Mouse (Mus musculus) inflammation-experienced regulatory T-cells, adult 6 months (primary cell): ENCODE measurements at regions not wholly inside any gene's neighbourhood (a gene's known extent, or its start where the extent isn't known, plus 50 kb on each side); places are given as distances from the start of the nearest gene placed in this dataset.
"Not testable (repeated sequence)": the region's sequence is repeated elsewhere in the genome, so short reads cannot be mapped to it uniquely, and the experiment has no call there.

Experiments
- ATAC-seq: one replicate; pipeline ENCODE4 v1.8.0; 2017

DNA sequence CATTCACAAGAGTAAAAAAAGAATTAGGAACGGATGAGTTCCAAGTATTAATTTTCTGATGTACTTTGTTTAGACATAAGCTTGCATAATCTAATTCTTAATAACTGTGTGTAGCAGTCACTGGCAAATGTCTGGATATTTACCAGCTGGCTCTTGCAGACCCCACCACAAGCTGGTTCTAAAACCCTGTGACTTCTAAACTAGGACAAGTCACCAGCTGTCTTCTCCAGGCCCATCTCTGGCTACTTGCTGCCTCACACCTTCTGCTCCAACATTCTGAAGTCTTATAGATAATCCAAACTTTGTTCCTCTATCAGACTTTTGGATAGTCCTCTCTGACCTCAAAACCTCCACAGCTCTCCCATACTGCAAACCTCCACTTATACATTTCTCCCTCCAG, 189.9 kb upstream of the Rhobtb1 start:
- ATAC-seq: no peak

GRCm38 (mm10) chr10:68963090-68963489, 188.1 kb upstream of the Rhobtb1 start:
- no peak for ATAC-seq

DNA sequence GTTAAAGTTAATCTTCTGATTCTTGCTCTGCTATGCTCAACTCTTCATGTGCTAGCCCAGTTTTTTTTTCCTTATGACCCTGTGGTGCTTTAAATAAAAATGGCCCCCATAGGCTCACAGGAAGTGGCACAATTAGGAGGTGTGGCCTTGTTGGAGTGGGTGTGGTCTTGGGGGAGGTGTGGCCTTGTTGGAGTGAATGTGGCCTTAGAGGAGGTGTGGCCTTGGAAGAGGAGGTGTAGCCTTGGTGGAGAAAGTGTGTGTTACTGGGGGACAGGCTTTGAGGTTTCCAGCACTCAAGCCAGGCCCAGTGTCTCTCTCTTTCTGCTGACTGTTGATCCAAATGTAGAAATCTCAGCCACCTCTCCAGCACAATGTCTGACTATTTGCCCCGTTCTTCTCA, 186.0 kb upstream of the Rhobtb1 start:
- ATAC-seq: no peak

- ATAC-seq: no peak
These were observed 183.0 kb upstream of the Rhobtb1 start for GRCm38 (mm10) chr10:68967976-68968968.

DNA sequence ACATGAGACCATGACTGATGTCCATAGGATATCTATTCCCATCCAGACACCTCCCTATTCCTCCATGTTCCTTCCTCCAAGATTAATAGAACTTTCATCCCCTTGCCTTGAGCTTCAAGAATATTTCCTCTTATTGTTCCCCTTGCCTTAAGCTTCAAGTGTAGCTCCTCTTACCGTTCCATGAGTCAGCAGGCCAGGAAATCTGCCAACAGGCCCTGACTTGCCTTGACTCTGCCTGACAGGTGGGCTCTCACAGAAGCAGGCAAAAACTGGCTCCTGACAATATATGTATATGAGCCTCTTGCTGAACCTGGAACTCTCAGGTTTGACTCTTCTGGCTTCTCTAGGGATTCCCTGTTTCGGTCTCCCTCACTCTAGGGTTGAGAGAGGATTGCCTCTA, 180.7 kb upstream of the Rhobtb1 start:
- ATAC-seq: no peak

GRCm38 (mm10) chr10:68974771-68975170, 176.5 kb upstream of the Rhobtb1 start:
- ATAC-seq: no peak

DNA sequence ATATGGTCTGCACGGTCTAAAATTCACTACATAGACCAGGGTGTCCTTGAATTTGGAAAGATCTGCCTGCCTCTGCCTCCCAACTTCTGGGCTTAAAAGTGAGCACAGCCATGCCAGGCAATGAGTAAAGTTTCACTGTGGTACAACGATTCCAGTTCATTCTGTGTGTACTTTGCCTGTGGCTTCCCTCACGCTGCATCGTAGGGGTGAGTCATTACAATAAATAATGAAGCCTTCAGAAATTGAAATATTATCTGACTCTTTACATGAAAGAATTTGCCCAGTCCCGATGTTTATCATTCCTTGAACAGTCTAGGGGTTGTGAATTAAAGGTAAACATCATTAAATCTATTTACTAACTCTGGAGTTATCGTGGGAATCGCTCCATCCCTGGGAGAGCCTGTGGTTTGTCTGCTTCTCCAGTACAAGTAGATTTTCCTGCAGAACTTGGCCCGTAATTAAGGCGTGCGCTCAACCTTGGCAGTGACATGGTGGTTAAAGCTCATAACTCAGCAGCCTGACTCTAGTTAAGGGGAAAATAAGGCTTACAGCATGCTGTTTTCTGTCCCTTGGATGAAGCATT, 174.7 kb upstream of the Rhobtb1 start:
- no peak for ATAC-seq

DNA sequence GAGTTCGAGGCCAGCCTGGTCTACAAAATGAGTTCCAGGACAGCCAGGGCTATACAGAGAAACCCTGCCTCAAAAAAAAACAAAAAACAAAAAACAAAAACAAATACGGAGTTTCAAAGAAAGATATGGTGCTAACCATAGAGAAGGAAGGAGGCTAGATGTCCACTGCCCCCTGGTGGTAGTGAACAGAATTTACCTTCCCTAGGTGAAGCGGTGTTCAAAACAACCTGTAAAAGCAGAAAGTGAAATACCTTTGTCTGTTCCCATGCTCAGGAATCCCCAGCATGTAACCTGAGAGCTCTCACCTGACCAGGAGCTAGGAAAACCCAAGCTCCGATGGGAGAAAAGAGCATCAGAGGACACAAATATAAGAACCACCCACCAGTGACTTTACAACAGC, 173.1 kb upstream of the Rhobtb1 start:
- ATAC-seq: no peak

DNA sequence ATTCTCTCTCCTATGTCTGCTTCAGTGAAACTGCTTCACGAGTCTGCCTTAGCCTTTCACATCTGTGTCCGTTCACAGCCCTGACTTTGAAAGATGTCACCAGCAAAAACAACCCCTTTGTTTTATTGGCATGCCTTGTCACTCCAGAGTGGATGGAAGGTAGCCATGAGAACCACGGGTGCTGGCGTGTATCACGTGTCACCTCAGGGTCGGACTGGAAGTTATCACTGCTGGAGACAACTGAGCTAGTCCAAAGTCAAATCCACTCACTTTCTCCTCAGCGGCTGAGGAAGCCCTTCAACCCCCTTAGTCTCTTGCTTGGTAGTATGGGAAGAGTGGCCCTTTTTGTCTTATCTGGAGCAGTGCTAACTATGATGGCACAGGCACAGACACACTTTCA, 171.3 kb upstream of the Rhobtb1 start:
- no peak for ATAC-seq

- no peak for ATAC-seq
These were observed 168.9 kb upstream of the Rhobtb1 start for GRCm38 (mm10) chr10:68982288-68982687.

GRCm38 (mm10) chr10:68990584-68990983, 160.7 kb upstream of the Rhobtb1 start:
- no peak for ATAC-seq

DNA sequence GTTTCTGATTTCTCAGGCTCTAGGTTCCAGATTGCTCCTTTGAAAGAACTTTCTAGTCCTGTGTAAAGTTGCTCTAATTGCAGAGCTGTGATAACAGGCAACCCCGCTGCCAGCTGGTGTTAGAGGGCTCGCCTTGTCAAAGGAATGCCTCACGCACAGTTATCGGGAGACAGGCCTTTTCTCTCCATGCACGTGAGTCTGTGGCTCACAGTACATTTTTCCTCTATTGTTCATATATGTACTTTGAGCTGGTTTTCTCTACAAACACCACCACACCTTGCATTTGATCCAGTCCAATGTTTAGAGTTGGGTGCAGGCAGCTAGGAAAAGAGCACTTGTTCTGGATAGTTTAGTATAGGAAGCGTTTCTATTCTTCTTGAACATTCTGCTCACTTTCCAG, 151.6 kb upstream of the Rhobtb1 start:
- no peak for ATAC-seq

DNA sequence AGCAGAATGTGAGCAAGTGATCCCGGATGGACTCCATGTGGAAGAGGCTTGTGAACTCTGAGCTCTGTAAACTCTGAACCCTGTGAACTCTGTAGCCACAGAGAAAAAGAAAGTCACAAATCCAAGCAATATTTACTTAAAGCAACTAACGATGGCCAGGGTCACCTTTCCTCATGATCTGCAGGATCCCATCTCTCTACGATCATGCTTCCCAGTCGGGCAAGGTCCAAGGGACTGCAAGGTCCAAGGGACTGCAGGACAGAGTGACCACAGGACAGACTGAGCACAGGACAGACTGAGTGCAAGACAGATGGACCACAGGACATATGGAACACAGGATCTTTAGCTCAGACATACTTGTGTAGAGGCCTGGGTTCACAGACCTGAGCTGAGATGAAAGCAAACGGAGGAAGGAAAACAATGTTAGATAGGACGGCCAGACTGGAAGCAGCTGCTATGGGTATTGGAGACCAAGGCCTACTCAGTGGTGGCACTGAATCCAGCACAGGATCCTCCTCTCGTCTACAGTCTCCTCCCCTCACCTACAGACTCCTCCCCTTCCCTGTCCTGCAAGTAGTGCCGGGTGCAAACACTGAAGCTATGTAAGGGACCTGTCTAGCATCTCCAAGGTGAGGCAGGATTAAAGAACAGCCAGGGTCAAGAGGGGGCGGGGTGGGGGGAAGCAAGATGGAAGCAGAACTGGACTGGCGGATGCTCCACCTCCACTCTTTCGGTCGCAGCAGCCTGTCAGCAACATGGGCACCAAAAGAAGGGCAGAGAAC, 149.4 kb upstream of the Rhobtb1 start:
- no peak for ATAC-seq

DNA sequence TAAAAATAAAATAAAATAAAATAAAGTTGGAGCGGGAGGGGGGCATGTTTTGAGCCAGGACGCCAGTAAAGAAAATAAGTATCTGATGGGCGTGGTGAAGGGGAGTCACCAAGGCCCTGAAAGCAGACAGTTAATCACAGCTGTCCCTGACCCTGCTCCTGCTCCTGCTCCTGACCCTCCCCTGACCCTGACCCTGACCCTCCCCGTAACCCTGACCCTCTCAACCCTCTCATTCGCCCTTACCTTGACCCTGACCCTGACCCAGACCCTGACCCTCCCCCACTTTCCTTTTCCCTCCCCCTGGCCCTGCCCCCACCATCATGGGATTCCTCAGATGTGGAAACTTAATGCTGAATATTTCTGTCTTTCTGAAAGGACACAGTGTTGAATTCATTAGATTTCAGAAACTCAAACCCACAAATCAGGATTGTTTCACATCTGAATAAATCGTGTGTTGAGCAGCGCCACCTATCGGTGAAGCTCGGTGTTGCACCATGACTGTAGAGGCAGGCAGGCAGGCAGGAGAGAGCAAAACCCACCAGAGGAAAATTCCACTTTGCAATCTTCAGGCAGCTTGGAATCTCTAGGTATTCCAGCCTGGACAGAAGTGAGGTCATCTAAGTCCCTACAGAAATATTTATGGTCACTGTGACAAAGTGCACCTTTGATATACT, 145.9 kb upstream of the Rhobtb1 start:
- ATAC-seq: no peak

DNA sequence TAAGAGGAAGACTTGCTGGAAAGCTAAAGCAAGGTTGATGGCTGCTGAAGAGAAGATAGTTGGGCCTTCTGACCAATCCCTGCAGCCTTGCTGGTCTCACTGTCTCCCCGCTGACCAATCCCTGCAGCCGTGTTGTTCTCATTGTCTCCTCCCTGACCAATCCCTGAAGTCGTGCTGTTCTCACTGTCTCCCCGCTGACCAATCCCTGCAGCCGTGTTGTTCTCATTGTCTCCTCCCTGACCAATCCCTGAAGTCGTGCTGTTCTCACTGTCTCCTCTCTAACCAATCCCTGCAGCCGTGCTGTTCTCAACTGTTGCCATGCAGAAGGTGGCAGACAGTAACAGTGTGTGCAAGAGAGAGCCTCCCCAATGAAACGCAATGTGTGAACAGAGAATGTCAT, 142.6 kb upstream of the Rhobtb1 start:
- ATAC-seq: not testable (repeated sequence)

DNA sequence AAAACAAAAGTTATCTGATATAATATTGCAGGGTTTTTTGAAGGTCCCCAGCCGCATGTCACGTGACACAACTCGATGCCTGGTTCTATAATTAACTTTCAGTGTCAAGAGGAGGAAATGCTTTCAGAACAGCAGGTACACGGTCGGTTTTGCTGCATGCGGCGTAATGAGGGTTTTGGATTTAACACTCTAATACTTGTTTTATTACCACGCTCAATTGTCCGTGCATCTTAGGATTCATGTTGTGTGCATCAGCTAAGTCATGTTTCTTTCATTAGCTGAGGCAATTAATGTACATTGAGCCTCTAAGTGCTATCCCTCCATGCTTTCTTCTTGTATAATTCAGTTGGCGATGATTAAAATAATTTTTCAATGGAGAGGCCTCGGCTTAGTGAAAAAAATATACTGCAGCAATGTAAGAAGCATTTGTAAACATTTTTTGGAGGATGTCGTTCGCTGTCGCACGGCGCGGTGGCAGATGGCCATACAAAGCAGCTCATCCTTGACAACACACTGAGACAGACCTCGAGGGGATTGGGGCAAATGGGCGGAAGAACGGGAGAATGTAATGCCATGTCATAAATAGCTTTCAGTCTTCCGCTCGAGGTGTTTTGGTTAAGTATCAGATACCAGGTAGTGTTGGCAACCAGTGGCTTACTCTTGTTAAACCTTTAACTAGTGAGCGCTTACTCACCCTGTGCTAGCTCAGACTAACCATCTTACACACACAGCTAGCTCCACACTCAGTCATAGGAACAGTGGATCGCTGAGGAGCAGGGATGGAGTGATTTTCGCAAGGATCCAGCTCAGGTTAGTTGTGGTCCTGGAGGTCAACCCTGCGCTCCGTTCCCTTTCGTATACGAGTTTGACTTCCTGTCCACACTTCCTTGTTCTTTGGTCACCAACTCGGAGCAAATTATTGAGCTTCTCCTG, 130.2 kb upstream of the Rhobtb1 start:
- no peak for ATAC-seq

GRCm38 (mm10) chr10:69033410-69033809, 117.8 kb upstream of the Rhobtb1 start:
- ATAC-seq: no peak

DNA sequence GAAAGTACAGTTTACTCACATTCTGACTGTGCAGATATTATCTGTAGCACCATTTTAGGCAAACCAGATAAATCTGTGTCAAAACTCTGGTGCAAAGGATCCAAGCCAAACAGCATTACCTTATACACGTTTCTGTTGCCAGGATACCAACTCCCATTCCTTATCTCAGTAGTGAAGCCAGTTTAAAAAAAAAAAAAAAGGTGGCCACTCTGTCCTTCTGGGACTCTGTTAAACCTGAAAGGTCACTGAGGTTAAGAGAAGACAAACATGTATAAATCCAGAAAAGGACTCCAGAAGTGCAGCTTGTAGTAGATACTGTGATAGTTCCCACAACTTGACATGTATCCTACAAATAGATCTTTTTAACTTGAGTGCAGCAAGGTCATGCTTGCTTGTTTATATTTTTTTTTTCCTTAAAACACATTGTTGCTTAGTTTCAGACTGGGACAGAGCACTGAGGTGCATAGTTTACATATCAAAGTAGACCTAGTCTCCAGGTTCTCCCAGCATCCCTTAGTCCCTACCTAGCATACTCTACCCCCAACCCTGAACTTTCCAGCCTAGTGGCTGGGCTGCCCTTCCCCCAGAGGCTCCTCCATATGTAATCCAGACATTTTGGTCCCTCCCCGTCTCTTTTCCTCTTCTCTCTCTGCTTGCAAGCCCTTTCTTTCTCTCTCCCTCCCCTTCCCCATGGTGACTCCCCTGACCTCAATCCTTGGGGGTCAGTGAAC, 116.7 kb upstream of the Rhobtb1 start:
- no peak for ATAC-seq

DNA sequence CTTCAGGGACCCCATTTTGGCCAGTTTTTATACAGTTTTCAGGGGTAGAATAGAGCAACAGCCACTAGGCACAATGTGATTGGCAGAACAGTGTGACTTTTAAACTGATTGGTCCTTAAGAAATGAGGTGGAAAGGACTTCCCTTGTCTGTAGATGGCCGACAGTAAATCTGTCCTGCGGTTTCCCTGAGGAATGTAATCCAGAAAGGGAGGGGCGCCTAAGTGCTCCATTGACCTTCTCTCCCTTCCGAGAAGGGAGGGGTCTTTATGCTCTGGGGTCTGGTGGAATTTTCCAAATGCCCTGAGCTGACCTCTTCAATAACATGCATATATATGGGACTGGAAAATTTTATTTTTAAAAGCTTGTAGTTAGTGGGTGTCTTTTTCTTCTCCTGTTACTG, 115.7 kb upstream of the Rhobtb1 start:
- not testable (repeated sequence) for ATAC-seq

DNA sequence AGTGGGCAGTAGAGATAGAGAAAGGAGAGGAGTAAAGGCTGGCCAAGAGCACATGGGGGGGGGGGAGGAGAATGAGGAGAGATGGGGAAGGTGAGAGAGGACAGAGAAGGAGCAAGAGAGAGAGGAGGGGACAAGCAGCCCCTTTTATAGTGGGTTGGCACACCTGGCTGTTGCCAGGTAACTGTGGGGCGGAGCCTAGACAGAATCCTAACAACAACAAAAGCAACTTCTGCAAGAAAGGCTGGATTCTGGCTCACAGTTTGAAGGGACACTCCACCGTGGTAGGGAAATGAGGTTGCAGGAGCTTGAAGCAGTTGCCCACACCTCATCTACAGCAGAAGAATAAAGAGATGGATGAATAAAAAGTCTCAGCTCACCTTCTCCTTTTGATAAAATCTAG, 115.1 kb upstream of the Rhobtb1 start:
- no peak for ATAC-seq

DNA sequence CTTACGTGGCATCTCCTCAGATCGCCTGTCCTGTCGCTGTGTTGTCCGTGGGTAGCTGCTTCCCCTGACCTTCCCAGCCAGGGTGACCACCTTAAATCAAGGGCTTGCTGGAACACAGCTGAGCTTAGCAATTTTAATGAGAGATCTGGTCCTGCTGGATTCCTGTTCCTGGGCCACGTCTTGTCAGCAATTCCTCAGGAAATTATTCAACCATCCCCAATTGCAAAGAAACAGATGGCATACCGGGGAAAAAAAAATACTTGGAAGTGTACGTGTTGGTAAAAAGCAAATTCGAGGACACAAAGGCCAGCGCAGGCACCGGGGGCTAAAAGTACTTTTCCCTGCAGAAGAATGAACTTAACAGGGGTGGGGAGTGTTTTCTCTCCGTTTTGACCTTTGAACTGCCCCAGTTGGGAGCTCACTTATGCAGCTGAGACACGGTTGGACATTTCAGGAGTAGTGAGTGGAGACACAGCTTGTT, 107.0 kb upstream of the Rhobtb1 start:
- ATAC-seq: no peak
